ENCODE assay signal across 9 mouse cellular contexts in the genomic region with DNA sequence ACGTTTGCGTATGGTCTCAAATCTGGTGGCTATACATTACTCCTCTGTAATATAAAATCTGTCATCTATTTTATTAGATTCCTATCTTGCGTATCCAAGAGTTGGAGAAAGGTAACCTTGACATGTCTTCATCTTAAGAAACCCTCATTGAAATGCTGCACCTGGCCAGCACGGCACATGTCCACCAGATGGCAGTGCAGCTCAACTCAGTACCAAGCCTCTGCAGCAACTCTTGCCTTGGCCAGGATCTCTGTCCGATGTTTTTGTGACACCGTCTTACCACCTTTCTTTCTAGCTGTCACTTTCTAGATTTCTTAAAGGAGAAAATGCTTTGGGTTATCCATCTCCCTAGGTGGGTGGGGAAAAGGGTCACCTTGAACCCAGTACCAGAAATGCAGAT.
DNase-seq lines count a peak whose midpoint lies in the region; ATAC-seq lines count a peak whose summit lies in the region.
"Had no signal": no experiment of that assay in that cellular context is flagged by ENCODE, and none has a peak within 500 bp of the region (broad histone marks: within the 10 kb centered on the region; RNA-seq: fewer than 3 reads in every experiment).

No protein-coding gene starts in this region.

- no peak overlapping the region for H3K27ac ChIP-seq in hindbrain, embryonic 16.5 days (ENCODE audit: low read depth, low read length)
- H3K27ac ChIP-seq: limb, embryonic 15.5 days had no signal

- no peak overlapping the region for H3K4me2 ChIP-seq in hindbrain, embryonic 16.5 days (ENCODE audit: low read length)
- H3K4me2 ChIP-seq: limb, embryonic 15.5 days had no signal

- H3K27me3 ChIP-seq in hindbrain, embryonic 16.5 days (replicated peaks; ENCODE audit: control insufficient read depth, insufficient read depth, low read length), result no peaks in the 10 kb centered on the region
- H3K27me3 ChIP-seq: limb, embryonic 15.5 days had no signal

- DNase-seq in MN1 (ENCODE audit: low spot score), result peak; percentile 71
- DNase-seq in cerebellum, adult 11-12 months, result peak; percentile 65
- DNase-seq in forelimb bud, embryonic 11.5 days (ENCODE audit: low read depth, low spot score), result peak; percentile 72
- peak; percentile 59 to 84 for DNase-seq in layer of hippocampus, postnatal 25 days (ENCODE audit: extremely low spot score in 1 of 2, low spot score in 1 of 2)
- DNase-seq in right cerebral cortex, postnatal 14 days, result peak; percentile 83
- DNase-seq in urinary bladder, postnatal 36 days (ENCODE audit: low spot score in 2 of 2), result peak; percentile 62 to 67

- peaks cover 3% of the 10 kb centered on the region; the same call in 1 of the 2 replicates for H3K9me3 ChIP-seq in hindbrain, embryonic 16.5 days (ENCODE audit: control insufficient read depth, low read length)
- H3K9me3 ChIP-seq: limb, embryonic 15.5 days had no signal

- no peaks in the 10 kb centered on the region for H3K4me1 ChIP-seq in hindbrain, embryonic 16.5 days (ENCODE audit: control insufficient read depth, insufficient read depth, low read depth, low read length)
- H3K4me1 ChIP-seq: limb, embryonic 15.5 days had no signal

- no peaks in the 10 kb centered on the region for H3K36me3 ChIP-seq in hindbrain, embryonic 16.5 days (ENCODE audit: control insufficient read depth, insufficient read depth, low read length)
- H3K36me3 ChIP-seq: limb, embryonic 15.5 days had no signal

- H3K4me3 ChIP-seq in hindbrain, embryonic 16.5 days (ENCODE audit: low read length), result no peak overlapping the region
- H3K4me3 ChIP-seq: limb, embryonic 15.5 days had no signal

- 29% methylated on average over 6 of the region's 6 CpGs for WGBS in hindbrain, embryonic 16.5 days

- no peak overlapping the region for H3K9ac ChIP-seq in hindbrain, embryonic 16.5 days (ENCODE audit: low read depth, low read length)
- H3K9ac ChIP-seq: limb, embryonic 15.5 days had no signal

- ATAC-seq in hindbrain, embryonic 16.5 days, result peak; percentile 72
- peak; percentile 99 for ATAC-seq in megakaryocyte-erythroid progenitor cell, adult 5-6 weeks (replicated peaks; ENCODE audit: low FRiP score, low TSS enrichment, poor library complexity, severe bottlenecking)
